Mouse (Mus musculus) forebrain, embryonic 12.5 days (tissue): ENCODE measurements around the gene Hes5. TPM values are rescaled to one million over a fixed set of nuclear protein-coding genes. Genes with fewer than 3 reads are reported as not detected.

ENCODE experiments used
- ATAC-seq: fragments of 200-750 bp; cut with Nextera tagmentation; 2 replicates; pipeline ENCODE4 v1.8.0; 2017; ENCODE audit warnings: moderate TSS enrichment; ENCODE audit not compliant: low FRiP score
- H3K27ac ChIP-seq: fragments of 300-500 bp; sonication (generic); 2 replicates; pipeline ENCODE4 v1.5.1; 2016; ENCODE audit warnings: mild to moderate bottlenecking
- H3K27me3 ChIP-seq: fragments of 300-500 bp; sonication (generic); 2 replicates; pipeline ENCODE4 v1.6.1; 2016; ENCODE audit warnings: mild to moderate bottlenecking
- H3K36me3 ChIP-seq: fragments of 300-500 bp; sonication (generic); replicated peaks from 2 replicates; pipeline ENCODE4 v1.6.1; 2016; ENCODE audit warnings: mild to moderate bottlenecking
- H3K4me1 ChIP-seq: fragments of 300-500 bp; sonication (generic); 2 replicates; pipeline ENCODE4 v1.6.1; 2016
- H3K4me2 ChIP-seq: fragments of 300-500 bp; sonication (generic); 2 replicates; pipeline ENCODE4 v1.6.1; 2016; ENCODE audit warnings: mild to moderate bottlenecking, moderate library complexity
- H3K4me3 ChIP-seq: fragments of 300-500 bp; sonication (generic); replicated peaks from 2 replicates; pipeline ENCODE4 v1.5.1; 2016; ENCODE audit warnings: mild to moderate bottlenecking
- H3K9ac ChIP-seq: fragments of 300-500 bp; sonication (generic); 2 replicates; pipeline ENCODE4 v1.6.1; 2016; ENCODE audit warnings: mild to moderate bottlenecking
- H3K9me3 ChIP-seq: fragments of 300-500 bp; sonication (generic); 2 replicates; pipeline ENCODE4 v1.6.1; 2016
- WGBS: fragments of 180-500 bp; shearing (Covaris S2); methylation state at CpG from one replicate; pipeline ENCODE4 v1.1.7; 2016; 5-methylcytosine and 5-hydroxymethylcytosine counted together
- polyA plus RNA-seq: library from polyadenylated mRNA; unstranded; fragments of >200 nt; fragmentation: Nextera tagmentation; extraction: Ambion mirVana; gene quantifications from 2 replicates; pipeline ENCODE4 v1.2.1, GENCODE M21; 2016

The Hes5 gene
- polyA plus RNA-seq, 1 experiment from 2014 or later: 456 TPM

- Histone ChIP-seq H3K27ac (peak overlapping the region; percentile 31; the same call in 1 of the 2 replicates), H3K4me1 (peaks cover 24% of the 10 kb centered on the region), H3K4me2 (no peak overlapping the region), H3K9ac (no peak overlapping the region), H3K4me3 (no peak overlapping the region), H3K27me3 (peaks cover 19% of the 10 kb centered on the region), H3K36me3 (peaks cover 54% of the 10 kb centered on the region), H3K9me3 (no peaks in the 10 kb centered on the region)
- ATAC-seq: peak; percentile 70
- 47% methylated on average over 7 of the region's 7 CpGs for WGBS
These were observed 20.8 kb downstream of the Hes5 start for GRCm38 (mm10) chr4:154981530-154981929.

- Histone ChIP-seq H3K4me2 (no peak overlapping the region), H3K27ac (no peak overlapping the region), H3K9ac (no peak overlapping the region), H3K27me3 (peaks cover 24% of the 10 kb centered on the region), H3K4me1 (peaks cover 24% of the 10 kb centered on the region), H3K9me3 (no peaks in the 10 kb centered on the region), H3K36me3 (peaks cover 45% of the 10 kb centered on the region), H3K4me3 (no peak overlapping the region)
- no peak for ATAC-seq
- WGBS: 80% methylated on average over 19 of the region's 19 CpGs
These were observed 21.8 kb downstream of the Hes5 start for GRCm38 (mm10) chr4:154982247-154983120.

GRCm38 (mm10) chr4:154983767-154984166, 23.0 kb downstream of the Hes5 start:
- H3K36me3 ChIP-seq: peaks cover 32% of the 10 kb centered on the region
- H3K4me1 ChIP-seq: peaks cover 24% of the 10 kb centered on the region
- H3K4me2 ChIP-seq: no peak overlapping the region
- H3K9me3 ChIP-seq: no peaks in the 10 kb centered on the region
- peaks cover 24% of the 10 kb centered on the region for H3K27me3 ChIP-seq
- 17% methylated on average over 24 of the region's 24 CpGs for WGBS
- H3K9ac ChIP-seq: 0 out of 2 replicates have a peak overlapping the region, but pooled peaks have one; percentile 13
- H3K4me3 ChIP-seq: no peak overlapping the region
- no peak overlapping the region for H3K27ac ChIP-seq
- ATAC-seq: no peak

GRCm38 (mm10) chr4:154985151-154985777, 24.5 kb downstream of the Hes5 start:
- no peaks in the 10 kb centered on the region for H3K9me3 ChIP-seq
- H3K9ac ChIP-seq: no peak overlapping the region
- H3K4me1 ChIP-seq: peaks cover 24% of the 10 kb centered on the region
- H3K4me2 ChIP-seq: no peak overlapping the region
- peaks cover 17% of the 10 kb centered on the region for H3K36me3 ChIP-seq
- no peak overlapping the region for H3K4me3 ChIP-seq
- no peak for ATAC-seq
- 75% methylated on average over 5 of the region's 5 CpGs for WGBS
- no peak overlapping the region for H3K27ac ChIP-seq
- H3K27me3 ChIP-seq: peaks cover 29% of the 10 kb centered on the region

- H3K4me2 ChIP-seq: peak overlapping the region; percentile 3; the same call in 1 of the 2 replicates
- peaks cover 29% of the 10 kb centered on the region for H3K27me3 ChIP-seq
- H3K27ac ChIP-seq: no peak overlapping the region
- H3K36me3 ChIP-seq: peaks cover 9% of the 10 kb centered on the region
- no peak overlapping the region for H3K4me3 ChIP-seq
- no peak for ATAC-seq
- H3K9ac ChIP-seq: peak overlapping the region; percentile 40; the same call in 1 of the 2 replicates
- WGBS: 17% methylated on average over 17 of the region's 17 CpGs
- H3K9me3 ChIP-seq: no peaks in the 10 kb centered on the region
- peaks cover 24% of the 10 kb centered on the region for H3K4me1 ChIP-seq
These were observed 25.4 kb downstream of the Hes5 start for GRCm38 (mm10) chr4:154986096-154986495.

GRCm38 (mm10) chr4:154986750-154987149, 26.0 kb downstream of the Hes5 start:
- no peaks in the 10 kb centered on the region for H3K9me3 ChIP-seq
- 0 out of 2 replicates have a peak, but pooled peaks cover 3% of the 10 kb centered on the region for H3K36me3 ChIP-seq
- no peak for ATAC-seq
- no peak overlapping the region for H3K27ac ChIP-seq
- WGBS: 72% methylated on average over 15 of the region's 15 CpGs
- H3K9ac ChIP-seq: no peak overlapping the region
- no peak overlapping the region for H3K4me3 ChIP-seq
- peaks cover 29% of the 10 kb centered on the region for H3K27me3 ChIP-seq
- no peak overlapping the region for H3K4me2 ChIP-seq
- peaks cover 24% of the 10 kb centered on the region for H3K4me1 ChIP-seq

GRCm38 (mm10) chr4:154994876-154995275, 34.2 kb downstream of the Hes5 start:
- H3K4me3 ChIP-seq: no peak overlapping the region
- no peaks in the 10 kb centered on the region for H3K36me3 ChIP-seq
- no peak overlapping the region for H3K27ac ChIP-seq
- no peak overlapping the region for H3K9ac ChIP-seq
- ATAC-seq: no peak
- H3K4me2 ChIP-seq: no peak overlapping the region
- WGBS: 86% methylated on average over 4 of the region's 4 CpGs
- no peaks in the 10 kb centered on the region for H3K9me3 ChIP-seq
- peaks cover 3% of the 10 kb centered on the region; the same call in 1 of the 2 replicates for H3K27me3 ChIP-seq
- peaks cover 15% of the 10 kb centered on the region for H3K4me1 ChIP-seq

- Histone ChIP-seq H3K36me3 (no peaks in the 10 kb centered on the region), H3K9ac (no peak overlapping the region), H3K4me1 (peaks cover 20% of the 10 kb centered on the region), H3K9me3 (no peaks in the 10 kb centered on the region), H3K4me3 (no peak overlapping the region), H3K27me3 (no peaks in the 10 kb centered on the region; the same call in 1 of the 2 replicates), H3K4me2 (no peak overlapping the region), H3K27ac (0 out of 2 replicates have a peak overlapping the region, but pooled peaks have one; percentile 19)
- WGBS: 40% methylated on average over 8 of the region's 8 CpGs
- ATAC-seq: no peak
These were observed 35.9 kb downstream of the Hes5 start for GRCm38 (mm10) chr4:154996572-154997154.

- no peak for ATAC-seq
- H3K36me3 ChIP-seq: no peaks in the 10 kb centered on the region
- no peak overlapping the region for H3K4me2 ChIP-seq
- 91% methylated on average over 5 of the region's 5 CpGs for WGBS
- H3K4me1 ChIP-seq: peaks cover 20% of the 10 kb centered on the region
- H3K9ac ChIP-seq: no peak overlapping the region
- H3K27ac ChIP-seq: no peak overlapping the region
- no peaks in the 10 kb centered on the region for H3K27me3 ChIP-seq
- no peak overlapping the region for H3K4me3 ChIP-seq
- no peaks in the 10 kb centered on the region for H3K9me3 ChIP-seq
These were observed 38.7 kb downstream of the Hes5 start for GRCm38 (mm10) chr4:154999379-154999778.

GRCm38 (mm10) chr4:155005278-155005677, 44.6 kb downstream of the Hes5 start:
- peaks cover under 1% of the 10 kb centered on the region; the same call in 1 of the 2 replicates for H3K4me1 ChIP-seq
- 88% methylated on average over 3 of the region's 3 CpGs for WGBS
- H3K27me3 ChIP-seq: no peaks in the 10 kb centered on the region
- H3K36me3 ChIP-seq: no peaks in the 10 kb centered on the region
- no peak overlapping the region for H3K9ac ChIP-seq
- no peaks in the 10 kb centered on the region for H3K9me3 ChIP-seq
- no peak overlapping the region for H3K4me2 ChIP-seq
- H3K27ac ChIP-seq: no peak overlapping the region
- no peak for ATAC-seq
- H3K4me3 ChIP-seq: no peak overlapping the region

GRCm38 (mm10) chr4:155006296-155006695, 45.6 kb downstream of the Hes5 start:
- H3K36me3 ChIP-seq: no peaks in the 10 kb centered on the region
- no peak overlapping the region for H3K27ac ChIP-seq
- no peaks in the 10 kb centered on the region for H3K4me1 ChIP-seq
- no peaks in the 10 kb centered on the region for H3K27me3 ChIP-seq
- ATAC-seq: no peak
- H3K9me3 ChIP-seq: no peaks in the 10 kb centered on the region
- H3K4me3 ChIP-seq: no peak overlapping the region
- H3K4me2 ChIP-seq: no peak overlapping the region
- H3K9ac ChIP-seq: no peak overlapping the region
- 65% methylated on average over 10 of the region's 10 CpGs for WGBS

- Histone ChIP-seq H3K27me3 (peaks cover 8% of the 10 kb centered on the region; the same call in 1 of the 2 replicates), H3K4me2 (no peak overlapping the region), H3K9ac (no peak overlapping the region), H3K9me3 (no peaks in the 10 kb centered on the region), H3K4me3 (no peak overlapping the region), H3K27ac (no peak overlapping the region), H3K4me1 (0 out of 2 replicates have a peak, but pooled peaks cover 2% of the 10 kb centered on the region), H3K36me3 (no peaks in the 10 kb centered on the region)
- WGBS: 92% methylated on average over 3 of the region's 3 CpGs
- ATAC-seq: no peak
These were observed 46.9 kb downstream of the Hes5 start for GRCm38 (mm10) chr4:155007641-155008040.
